Mouse (Mus musculus) E14TG2a.4 (cell line): Measurements from ENCODE around the gene Rad54l2.

ENCODE experiments used
- CTCF ChIP-seq: conservative IDR thresholded peaks from 2 replicates; pipeline ENCODE4 v1.5.1; 2014; ENCODE audit warnings: low read length
- NANOG ChIP-seq: IDR thresholded peaks from 2 replicates; pipeline ENCODE4 v1.6.1; 2014; ENCODE audit warnings: borderline replicate concordance, low read length, mixed read lengths
- POU5F1 ChIP-seq: IDR thresholded peaks from 2 replicates; pipeline ENCODE4 v1.6.1; 2014; ENCODE audit warnings: low read length, borderline replicate concordance

- TF ChIP-seq CTCF (no peak), NANOG (no peak), POU5F1 (no peak)
These were observed 108.0 kb downstream of the Rad54l2 start for GRCm38 (mm10) chr9:106681026-106681425.
